Mouse (Mus musculus): Measurements from ENCODE around the gene Fam84a. TPM values are rescaled to one million over a fixed set of nuclear protein-coding genes. Genes with fewer than 3 reads are reported as not detected.

Gene Fam84a
- total RNA-seq (2021): not detected
- long read RNA-seq, experiment 1: 0 reads
- long read RNA-seq, experiment 2: 0 reads

DNA sequence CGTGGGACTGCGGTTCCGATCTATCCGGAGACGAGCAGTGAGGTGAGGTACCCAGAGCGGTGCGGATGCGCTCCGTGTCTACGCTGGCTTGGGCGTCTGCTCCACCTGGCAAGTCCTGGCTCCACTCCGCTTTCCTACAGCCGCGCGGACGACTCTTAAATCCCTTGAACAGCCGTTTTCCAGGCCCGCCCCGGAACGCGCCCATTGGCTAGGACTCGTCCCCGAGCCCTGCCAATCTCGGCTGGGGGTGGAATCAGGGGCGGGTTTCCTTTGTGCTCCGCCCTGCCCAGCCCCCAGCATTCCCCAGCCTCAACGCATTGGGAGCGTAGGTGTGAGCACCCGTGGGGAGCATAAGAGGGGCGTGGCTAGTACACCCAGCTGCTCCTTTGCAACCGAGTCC, at the start of gene Fam84a:
Gene Fam84a, minus strand, starts transcription at position 134 of the 400 bp plus-strand sequence.
- DNase-seq: peak; percentile 42 to 44
- intact Hi-C loops (cut with DNase I): no loop called here

DNA sequence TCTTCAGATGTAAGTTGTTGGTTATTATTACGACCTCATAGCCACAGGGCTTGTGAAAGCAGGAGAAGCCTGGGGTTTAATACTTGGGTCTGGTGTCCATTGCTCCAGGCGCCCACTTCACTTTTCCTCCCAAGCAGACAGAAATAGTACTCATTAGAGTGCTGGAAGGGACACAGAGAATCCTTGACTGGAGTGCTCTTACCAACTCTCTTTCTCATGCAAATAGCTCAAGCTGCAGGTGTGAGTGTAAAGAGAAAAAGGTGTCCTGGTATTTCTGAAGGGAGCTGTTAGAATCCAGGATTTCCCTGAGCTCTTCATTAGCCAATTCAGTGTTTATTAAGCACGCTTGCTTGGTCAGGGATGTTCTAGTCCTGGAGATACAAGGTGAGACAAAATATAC, 43.6 kb upstream of the Fam84a start:
- intact Hi-C loops (cut with DNase I): no loop called here
- DNase-seq: no peak

DNA sequence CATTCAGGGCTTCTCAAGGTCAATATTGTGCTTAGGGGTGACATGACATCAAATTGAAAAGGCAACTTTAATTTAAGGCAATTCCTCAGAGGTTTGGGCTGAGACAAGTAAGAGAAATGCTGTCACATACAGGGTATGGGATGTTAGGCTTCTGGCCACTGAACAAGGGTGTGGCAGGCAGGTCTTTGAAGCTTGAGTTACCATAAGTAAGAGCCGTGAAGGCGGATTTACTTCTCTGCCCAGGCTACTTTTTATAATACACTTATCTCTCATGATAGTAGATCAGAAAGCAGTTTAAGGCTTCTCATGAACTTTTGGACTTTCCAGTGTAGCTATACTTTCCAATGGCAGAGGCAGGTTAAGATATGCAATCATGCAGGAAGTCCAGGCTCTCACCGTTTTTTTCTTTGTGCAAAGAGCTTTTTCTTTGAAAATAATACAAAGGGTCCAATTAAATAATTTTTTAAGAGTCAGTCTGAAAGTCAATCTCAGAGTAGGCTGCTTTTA, 34.9 kb upstream of the Fam84a start:
- no peak for DNase-seq
- intact Hi-C loops (cut with DNase I): no loop called here

DNA sequence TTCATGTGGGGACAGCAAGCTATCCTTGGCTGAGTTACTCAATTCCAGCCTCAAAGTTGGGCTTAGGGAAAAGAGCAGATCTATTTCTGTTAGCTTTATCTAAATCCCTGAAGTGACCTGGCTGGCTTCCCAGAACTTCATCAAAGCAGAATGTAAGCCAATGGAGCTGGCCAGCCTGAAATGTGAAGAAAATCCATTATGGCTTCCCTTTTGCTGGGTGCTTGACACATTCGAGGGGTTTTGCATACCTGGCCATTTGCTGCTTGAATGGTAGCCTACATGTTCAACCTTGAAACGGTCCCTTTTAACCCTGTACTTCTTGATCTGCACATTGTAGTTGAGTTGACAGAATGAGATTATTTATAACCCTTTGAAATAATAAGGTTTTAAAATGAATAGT, 13.9 kb upstream of the Fam84a start:
- no peak for DNase-seq

DNA sequence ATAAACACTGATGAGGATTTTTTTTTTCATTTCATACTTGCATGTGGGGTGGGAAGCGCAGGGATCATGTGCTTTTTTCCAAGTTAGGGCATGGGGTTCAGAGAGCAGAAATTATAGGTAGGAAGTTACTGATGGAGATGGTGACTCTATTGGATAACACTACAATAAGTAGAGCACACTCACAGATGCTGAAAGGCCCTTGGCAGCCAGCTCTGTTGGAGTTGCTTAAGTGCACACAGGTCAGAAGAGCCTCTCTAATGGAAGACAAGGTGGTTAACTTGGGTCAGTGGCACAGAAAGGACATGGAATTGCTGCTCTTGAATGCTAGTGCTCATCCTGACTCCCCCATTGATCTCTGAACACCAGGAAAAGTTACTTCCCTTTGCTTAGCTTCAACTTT, 13.1 kb upstream of the Fam84a start:
- DNase-seq: no peak
- intact Hi-C loops (cut with DNase I): no loop called here

More for the DNA sequence above, 13.9 kb upstream of the Fam84a start:
- intact Hi-C loops (cut with DNase I): no loop called here

DNA sequence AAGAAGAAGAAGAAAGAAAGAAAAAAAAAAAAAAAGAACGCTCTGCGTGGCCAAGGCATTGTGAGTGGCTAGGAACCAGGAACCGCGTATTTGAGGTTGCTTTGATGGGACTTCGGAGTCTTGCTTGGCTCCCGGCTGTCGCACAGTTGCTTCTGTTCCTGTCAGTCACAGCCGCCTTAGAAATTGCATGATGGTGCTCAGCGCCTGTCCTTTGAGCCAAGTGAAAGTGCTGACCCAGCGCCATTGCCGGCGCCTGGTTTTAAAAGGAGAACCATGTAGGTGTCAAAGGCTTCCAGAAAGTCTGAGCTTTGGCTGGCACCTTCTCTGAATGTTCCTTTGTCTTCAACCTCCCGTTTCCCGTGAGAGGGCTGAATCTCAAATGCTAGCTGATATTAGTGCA, 572 bp upstream of the Fam84a start:
- intact Hi-C loops (cut with DNase I): no loop called here

DNA sequence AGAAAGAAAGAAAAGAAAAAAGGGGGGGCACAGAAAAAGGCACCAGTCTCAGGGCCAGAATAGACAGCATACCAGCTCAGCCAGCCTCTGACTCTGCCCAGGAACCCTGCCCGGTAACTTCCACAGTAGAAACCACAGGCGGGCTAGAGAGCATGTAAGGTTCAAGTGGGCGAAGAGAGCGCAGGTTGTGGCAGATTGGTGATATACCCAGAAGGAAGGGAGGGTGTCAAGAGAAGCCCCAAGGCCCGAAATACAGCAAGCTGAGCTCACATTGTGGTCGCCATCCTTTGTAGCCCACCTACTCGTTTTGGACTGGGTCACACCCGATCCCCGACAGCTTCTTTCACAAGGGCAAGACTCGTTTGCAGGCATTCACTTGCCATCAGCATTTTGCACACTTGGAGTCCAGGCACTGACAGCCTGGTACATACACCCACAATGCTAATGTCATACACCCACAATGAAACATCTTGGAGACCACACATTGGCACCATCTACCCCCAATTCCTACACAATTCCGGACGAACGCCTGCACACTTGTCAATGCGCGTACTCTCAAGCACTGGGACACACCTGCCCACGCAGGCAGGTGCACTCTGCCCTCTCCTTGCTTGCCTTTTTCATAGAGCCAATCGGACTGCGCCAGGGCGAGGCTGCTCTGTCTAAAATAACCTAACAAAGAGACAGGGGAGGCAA, 770 bp downstream of the Fam84a start:
- intact Hi-C loops (cut with DNase I): no loop called here
- no peak for DNase-seq

More for the DNA sequence above, 572 bp upstream of the Fam84a start:
- DNase-seq: no peak

DNA sequence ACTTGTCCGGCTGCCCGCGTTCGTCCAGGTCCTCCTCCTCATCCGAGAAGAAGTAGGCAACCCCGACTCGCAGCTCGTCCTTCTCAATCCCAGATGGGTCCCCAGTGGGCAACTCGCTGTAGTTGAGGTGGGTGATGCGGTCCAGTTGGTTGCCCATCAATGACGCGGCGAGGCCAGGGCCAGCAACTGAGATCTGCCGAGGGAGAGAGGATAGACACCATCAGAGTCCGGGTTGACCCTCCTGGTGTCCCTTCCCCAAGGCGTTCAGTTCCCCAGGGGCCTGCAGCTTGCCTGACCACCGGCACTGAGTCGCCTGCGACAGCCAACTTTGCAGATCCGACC, 1.3 kb downstream of the Fam84a start:
- intact Hi-C loops (cut with DNase I): no loop called here
- no peak for DNase-seq

DNA sequence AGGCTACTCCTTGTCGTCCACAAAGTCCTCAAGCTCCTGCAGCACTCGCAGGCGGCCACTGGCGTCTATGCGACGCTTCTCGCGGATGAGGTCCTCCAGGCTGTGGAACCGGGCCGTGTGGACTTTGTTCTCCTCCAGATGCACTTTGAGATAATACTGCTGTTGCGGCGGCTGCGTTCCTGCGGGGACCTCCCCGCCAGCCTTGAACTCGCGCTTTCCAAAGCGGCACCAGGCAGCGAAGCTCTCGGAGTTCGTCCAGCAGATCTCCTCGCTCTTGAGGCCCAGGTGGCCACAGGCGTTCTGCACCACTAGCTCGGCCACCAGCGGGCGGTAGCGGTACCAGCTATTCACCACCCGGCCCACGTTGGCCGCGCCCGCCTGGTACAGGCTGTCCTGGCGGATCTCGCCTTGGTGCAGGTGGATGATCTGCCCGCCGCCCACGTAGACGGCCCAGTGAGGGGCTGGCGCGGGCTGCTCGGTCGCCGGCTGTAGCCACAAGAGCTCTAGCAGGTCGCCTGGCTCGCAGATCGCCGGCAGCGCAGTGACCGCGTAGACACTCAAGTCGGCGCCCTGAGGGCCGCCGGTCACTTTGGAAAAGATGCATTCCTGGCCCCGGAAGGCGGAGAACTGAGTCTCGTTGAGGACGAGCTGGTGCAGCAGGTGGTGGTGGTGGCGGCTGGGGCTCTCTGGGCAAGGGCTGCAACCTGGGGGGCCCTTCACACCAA, 1.8 kb downstream of the Fam84a start:
- intact Hi-C loops (cut with DNase I): no loop called here
- DNase-seq: peak in 1 of 2 experiments; percentile 14

DNA sequence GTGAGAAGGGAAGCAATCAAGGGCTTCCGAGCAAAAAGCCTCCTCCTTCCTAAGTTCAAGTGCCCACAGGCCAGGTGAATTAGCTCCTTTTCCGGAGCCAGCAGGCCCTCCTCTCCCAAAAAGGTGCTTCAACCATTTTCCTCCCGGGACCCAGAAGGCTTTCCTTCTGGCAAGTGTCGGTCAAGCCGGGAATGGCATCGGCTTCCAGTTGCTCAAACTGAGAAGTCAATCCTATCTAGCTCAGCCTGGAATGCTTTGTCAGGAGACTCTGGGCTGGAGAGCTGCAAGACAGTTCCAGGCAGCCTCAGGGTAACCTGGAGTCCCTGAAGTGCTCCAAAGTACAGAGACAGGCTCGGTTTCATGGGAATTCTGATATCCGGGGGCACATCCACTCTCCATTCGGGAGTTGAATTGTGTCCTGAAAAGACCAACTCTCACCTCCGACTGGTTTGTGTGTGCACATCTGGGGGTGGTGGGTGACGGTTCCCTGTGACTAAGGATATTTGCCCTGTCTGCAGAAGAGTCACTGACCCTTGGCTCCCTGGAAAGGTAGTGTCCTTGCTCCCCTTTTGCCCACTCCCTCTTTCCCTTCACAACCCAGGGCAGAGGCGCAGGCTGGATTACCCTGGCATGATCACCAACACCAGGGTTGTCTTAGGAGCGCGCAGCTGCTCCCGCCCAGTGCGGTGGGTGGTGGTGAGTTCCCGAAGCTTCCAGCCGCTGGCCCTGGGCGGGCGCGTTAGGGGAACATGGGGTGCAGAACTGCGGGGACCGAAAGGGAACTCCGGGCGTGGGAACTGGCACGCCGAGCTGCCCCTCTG, 2.6 kb downstream of the Fam84a start:
- intact Hi-C loops (cut with DNase I): no loop called here
- no peak for DNase-seq

DNA sequence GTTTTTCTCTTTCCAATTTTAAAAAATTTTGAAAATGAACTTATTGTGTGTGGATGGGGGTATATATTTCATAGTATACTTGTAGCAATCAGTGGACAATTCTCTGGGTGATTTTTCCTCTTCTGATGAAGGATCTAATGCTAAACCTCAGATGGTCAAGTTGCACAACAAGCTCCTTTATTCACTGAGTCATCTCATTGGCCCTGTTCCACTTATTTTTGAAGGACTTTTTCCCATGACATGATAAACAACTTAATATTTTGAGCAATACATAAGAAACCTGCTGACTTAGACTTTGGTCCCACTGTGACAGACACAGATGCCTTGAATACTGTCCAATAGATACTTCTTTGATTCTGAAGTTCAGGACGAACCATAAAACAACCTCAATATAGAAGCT, 14.8 kb downstream of the Fam84a start:
- intact Hi-C loops (cut with DNase I): no loop called here
- DNase-seq: no peak

DNA sequence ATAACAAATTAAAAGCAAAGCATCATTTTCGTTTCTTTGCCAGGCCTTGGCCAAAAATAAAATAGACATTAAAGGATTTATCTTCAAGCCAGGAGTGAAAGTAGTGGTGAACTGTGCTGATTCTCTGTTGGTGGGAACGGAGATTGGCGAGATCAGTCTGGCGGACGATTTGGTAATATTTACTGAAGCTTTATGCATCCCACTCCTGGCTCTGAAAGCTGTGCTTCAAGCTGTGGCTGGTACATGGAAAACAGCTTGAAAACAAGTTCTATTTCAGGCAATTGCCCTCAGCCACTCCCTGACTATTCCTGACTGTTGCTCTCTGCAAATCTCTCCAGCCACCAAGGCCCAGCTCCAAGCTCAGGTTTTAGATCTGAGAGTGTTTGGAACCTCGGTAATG, 37.1 kb downstream of the Fam84a start:
- intact Hi-C loops (cut with DNase I): no loop called here
- DNase-seq: no peak

DNA sequence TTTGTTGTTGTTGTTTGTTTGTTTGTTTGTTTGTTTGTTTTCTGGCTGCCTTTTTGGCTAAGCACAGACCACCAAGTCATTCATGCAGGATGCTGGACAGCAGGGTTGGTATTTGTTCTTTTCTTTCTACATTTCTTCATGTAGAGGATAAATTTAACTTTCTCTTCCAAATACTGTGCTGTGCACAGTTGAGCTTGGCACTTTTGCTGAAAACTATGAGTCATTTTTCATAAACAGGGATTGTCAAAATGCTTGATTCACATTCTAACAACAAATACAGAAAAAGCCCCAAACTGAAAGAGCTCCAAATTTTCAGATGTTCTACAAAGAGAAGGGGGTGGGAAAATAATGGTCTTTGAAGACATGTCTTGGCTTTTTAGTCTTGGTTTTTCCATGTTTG, 54.9 kb downstream of the Fam84a start:
- DNase-seq: no peak
- intact Hi-C loops (cut with DNase I): no loop called here

All from gastrocnemius, postnatal 36 days (tissue).